Mouse (Mus musculus) layer of hippocampus, adult 18-20 months (tissue): ENCODE results near the gene Rcbtb1. TPM values are rescaled to one million over a fixed set of nuclear protein-coding genes. Genes with fewer than 3 reads are reported as not detected.
"Not testable (repeated sequence)": the region's sequence is repeated elsewhere in the genome, so short reads cannot be mapped to it uniquely, and the experiment has no call there.

ENCODE experiments used
- DNase-seq, 2 experiments: peaks; one replicate each; pipeline ENCODE4 v3.0.0; 2022; ENCODE audit warnings: low spot score in 2 of 2
- total RNA-seq, 2 experiments: library from RNA; stranded (reverse); gene quantifications; 2 replicates each; pipeline ENCODE4 v1.2.3; 2021

Rcbtb1 gene
- total RNA-seq, 2 experiments from 2014 or later, result 34.1 to 34.8 TPM

DNA sequence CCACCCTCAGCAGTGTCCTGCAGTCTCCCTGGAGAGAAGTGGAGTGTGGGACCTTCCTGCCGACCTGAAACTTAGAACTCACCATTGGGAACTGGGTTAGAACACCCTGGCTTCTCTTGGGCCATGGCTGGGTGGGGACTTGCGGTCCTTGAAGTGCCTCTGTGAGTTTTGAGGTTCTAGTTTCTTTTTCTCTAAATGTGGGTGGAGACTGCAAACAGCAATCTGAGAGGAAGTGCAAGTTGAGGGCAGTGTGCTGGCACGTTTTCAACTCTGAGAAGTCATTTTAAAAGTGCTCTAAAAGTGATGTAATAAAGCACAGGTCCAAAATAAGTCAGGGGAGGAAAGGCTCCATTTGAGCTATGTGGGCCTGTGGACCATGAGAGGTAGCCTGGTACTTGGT is 59.0 kb downstream of the Rcbtb1 start, which contains the start of gene Gm6904:
TSS of gene Gm6904 (minus strand) at position 161 of the 400 bp plus-strand sequence.
- DNase-seq, result no peak

DNA sequence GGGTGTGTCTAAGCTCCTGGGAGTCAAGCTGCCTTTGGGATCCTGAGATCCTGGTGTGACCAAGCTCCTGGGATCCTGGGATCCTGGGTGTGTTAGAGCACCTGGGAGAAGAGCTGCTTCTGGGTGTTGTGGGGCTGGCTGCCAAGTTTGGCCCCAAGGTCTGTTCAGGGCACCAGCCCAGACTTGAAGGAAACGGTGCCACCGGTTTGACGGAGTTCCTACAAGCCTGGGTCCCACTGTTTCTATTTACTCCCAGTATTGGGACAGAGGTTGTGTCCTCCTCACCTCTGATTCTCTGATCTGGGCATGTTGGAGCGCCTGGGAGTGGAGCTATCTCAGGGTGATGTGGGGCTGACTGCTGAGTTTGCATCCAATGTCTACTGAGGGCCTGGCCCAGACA is 74.0 kb downstream of the Rcbtb1 start:
- not testable (repeated sequence) for DNase-seq

Other genes starting within 250 kb of the Rcbtb1 start
- gene 1700129C05Rik, start 58.3 kb upstream of the Rcbtb1 start, total RNA-seq, result not detected
- not detected for gene Gm5142, start 22.5 kb upstream of the Rcbtb1 start, total RNA-seq
- gene Gm6904, start 59.0 kb downstream of the Rcbtb1 start, total RNA-seq, result not detected
- not detected for gene Phf11a, start 96.3 kb downstream of the Rcbtb1 start, total RNA-seq
- not detected for gene Phf11b, start 140.1 kb downstream of the Rcbtb1 start, total RNA-seq
- gene Phf11d, start 164.3 kb downstream of the Rcbtb1 start, total RNA-seq, result under 1 TPM; 0.68 to 0.87 TPM
- gene Phf11c, start 194.2 kb downstream of the Rcbtb1 start, total RNA-seq, result under 1 TPM; 0.38 to 0.45 TPM
- 1 to 10 TPM; 5.4 to 7.3 TPM for gene Setdb2, start 239.7 kb downstream of the Rcbtb1 start, total RNA-seq
- 10 to 100 TPM; 22.9 to 27.1 TPM for gene Cab39l, start 239.8 kb downstream of the Rcbtb1 start, total RNA-seq